Mouse (Mus musculus): Measurements from ENCODE around the gene Syce1l.

The Syce1l gene

GRCm38 (mm10) chr8:113674611-113675010 is 31.6 kb downstream of the Syce1l start:
- DNase-seq, result no peak

- DNase-seq, result no peak
Observed at GRCm38 (mm10) chr8:113675281-113675680, 32.3 kb downstream of the Syce1l start.

GRCm38 (mm10) chr8:113676811-113677210 is 33.8 kb downstream of the Syce1l start:
- DNase-seq, result no peak

GRCm38 (mm10) chr8:113679361-113679760 is 36.3 kb downstream of the Syce1l start:
- DNase-seq, result no peak

- no peak for DNase-seq
Observed at GRCm38 (mm10) chr8:113687889-113688542, 45.0 kb downstream of the Syce1l start.

- DNase-seq, result no peak
Observed at GRCm38 (mm10) chr8:113688543-113688915, 45.5 kb downstream of the Syce1l start.

GRCm38 (mm10) chr8:113691622-113692343 is 48.8 kb downstream of the Syce1l start:
- DNase-seq, result no peak

GRCm38 (mm10) chr8:113704968-113705367 is 62.0 kb downstream of the Syce1l start:
- DNase-seq, result no peak
